Mouse (Mus musculus) bone marrow, adult 2 months (tissue): ENCODE measurements around the gene Vmn1r215.

Source experiments
- CTCF ChIP-seq: fragments of 200-500 bp; IDR thresholded peaks from 2 replicates; pipeline ENCODE4 v1.5.1; 2011; ENCODE audit warnings: low read length, control low read depth; ENCODE audit not compliant: control insufficient read depth, insufficient read depth
- POLR2A ChIP-seq: fragments of 200-500 bp; IDR thresholded peaks from 2 replicates; pipeline ENCODE4 v1.6.1; 2011; ENCODE audit warnings: low read depth, mild to moderate bottlenecking, control low read depth, low read length, borderline replicate concordance; ENCODE audit not compliant: control insufficient read depth

DNA sequence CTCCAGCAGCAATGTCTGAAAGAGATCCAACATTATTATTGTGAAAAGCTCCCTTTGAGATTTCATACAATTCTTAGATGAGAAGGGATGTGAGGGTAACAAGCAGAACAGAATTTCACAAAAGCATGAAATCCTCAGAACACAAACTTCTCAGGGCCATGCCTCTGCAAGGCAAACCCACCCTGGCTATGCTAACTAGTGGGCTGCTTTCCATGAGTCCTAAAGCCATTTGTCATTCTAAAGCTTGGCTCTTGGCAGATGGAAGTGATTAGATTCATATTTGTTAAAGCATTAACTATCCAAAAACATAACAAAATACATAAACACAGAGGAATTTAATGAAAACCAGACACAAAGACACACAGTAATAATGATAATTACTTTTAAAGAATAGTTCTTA lies 49.7 kb upstream of the Vmn1r215 start:
- no peak for TF ChIP-seq CTCF
- TF ChIP-seq POLR2A, result no peak
